9 mouse cellular contexts compared by ENCODE assay signal in the genomic region with DNA sequence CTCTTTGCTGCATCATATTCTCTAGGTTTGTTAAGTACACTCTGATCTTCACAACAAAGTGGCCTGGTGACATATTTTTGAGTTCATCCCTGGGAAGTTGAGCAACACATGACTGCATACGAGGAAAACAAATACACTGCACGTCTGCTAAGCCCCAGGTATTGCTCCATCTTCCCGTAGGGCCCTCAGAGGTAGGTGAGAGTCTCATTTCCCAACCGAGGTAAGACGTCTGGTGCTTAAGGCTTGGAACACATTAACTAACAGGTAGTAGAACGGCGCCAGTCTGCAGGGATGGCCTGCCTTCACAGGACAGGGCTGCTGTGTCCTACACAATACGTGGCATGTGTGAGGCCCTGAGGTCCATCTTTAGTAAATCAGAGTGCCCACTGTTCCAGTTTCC. TPM values are rescaled to one million over a fixed set of nuclear protein-coding genes. Genes with fewer than 3 reads are reported as not detected.
DNase-seq lines count a peak whose midpoint lies in the region; ATAC-seq and TF ChIP-seq lines count a peak whose summit lies in the region.
"Had no signal": no experiment of that assay in that cellular context is flagged by ENCODE, and none has a peak within 500 bp of the region (broad histone marks: within the 10 kb centered on the region; RNA-seq: fewer than 3 reads in every experiment).

No protein-coding gene starts in this region.

- no peak for DNase-seq in kidney, postnatal 4 days
- DNase-seq in fat pad, adult 2 months (ENCODE audit: extremely low read depth, low read depth, low spot score), result peak; percentile 98
- no peak for DNase-seq in limb, embryonic 14.5 days (ENCODE audit: low spot score)
- no peak for DNase-seq in adrenal gland, postnatal 4 days (ENCODE audit: low spot score in 2 of 2)
- DNase-seq in thymus, postnatal 36 days, result no peak
- no peak for DNase-seq in cerebellum, adult 9-10 months

- no peaks in the 10 kb centered on the region for H3K9me3 ChIP-seq in kidney, embryonic 15.5 days (replicated peaks)
- no peaks in the 10 kb centered on the region; the same call in 1 of the 2 replicates for H3K9me3 ChIP-seq in limb, embryonic 14.5 days (ENCODE audit: control insufficient read depth, low read length)

- H3K27me3 ChIP-seq in kidney, embryonic 15.5 days, result no peaks in the 10 kb centered on the region
- H3K27me3 ChIP-seq in limb, embryonic 14.5 days (ENCODE audit: control insufficient read depth, insufficient read depth, low read length), result no peaks in the 10 kb centered on the region

- WGBS in kidney, embryonic 15.5 days, result 92% methylated on average over 8 of the region's 8 CpGs
- WGBS in limb, embryonic 14.5 days, result 90% methylated on average over 8 of the region's 8 CpGs

- TF ChIP-seq POLR2A in limb, embryonic 14.5 days (IDR thresholded peaks at IDR 0.05; ENCODE audit: borderline replicate concordance, extremely low read depth, insufficient read depth, insufficient read length), result no peak

- peak overlapping the region; percentile 88; the same call in 1 of the 2 replicates for H3K27ac ChIP-seq in kidney, embryonic 15.5 days
- 0 out of 2 replicates have a peak overlapping the region, but pooled peaks have one; percentile 75 for H3K27ac ChIP-seq in limb, embryonic 14.5 days (replicated peaks; ENCODE audit: low read depth, low read length)

- H3K4me2 ChIP-seq in kidney, embryonic 15.5 days, result no peak overlapping the region
- no peak overlapping the region for H3K4me2 ChIP-seq in limb, embryonic 14.5 days (replicated peaks; ENCODE audit: low read depth, low read length, severe bottlenecking)

- H3K4me1 ChIP-seq in kidney, embryonic 15.5 days, result peaks cover 43% of the 10 kb centered on the region
- peaks cover 4% of the 10 kb centered on the region for H3K4me1 ChIP-seq in limb, embryonic 14.5 days (ENCODE audit: control insufficient read depth, insufficient read depth, low read length)

- H3K36me3 ChIP-seq in kidney, embryonic 15.5 days, result peaks cover 26% of the 10 kb centered on the region
- H3K36me3 ChIP-seq in limb, embryonic 14.5 days (ENCODE audit: control insufficient read depth, insufficient read depth, low read length), result peaks cover 22% of the 10 kb centered on the region

- no peak overlapping the region for H3K9ac ChIP-seq in kidney, embryonic 15.5 days
- H3K9ac ChIP-seq in limb, embryonic 14.5 days (ENCODE audit: low read depth, low read length, severe bottlenecking), result no peak overlapping the region

- no peak for ATAC-seq in kidney, embryonic 15.5 days (replicated peaks; ENCODE audit: low FRiP score)
- ATAC-seq in limb, embryonic 14.5 days (ENCODE audit: low FRiP score, low read depth), result no peak
- ATAC-seq in megakaryocyte, adult 5-6 weeks (ENCODE audit: poor library complexity, severe bottlenecking), result peak; percentile 28
- ATAC-seq: inflammation-experienced regulatory T-cells, adult 6 months had no signal

- no peak overlapping the region for H3K4me3 ChIP-seq in kidney, embryonic 15.5 days (replicated peaks)
- no peak overlapping the region for H3K4me3 ChIP-seq in limb, embryonic 14.5 days (replicated peaks; ENCODE audit: low read length)

RNA-seq across cellular contexts. Expression of gene Cox4i2, which starts 30.7 kb away (rescaled TPM):
- polyA plus RNA-seq in kidney, embryonic 15.5 days (2015; fragmentation: Nextera tagmentation; extraction: Ambion mirVana), result 16.4 and 20.9 TPM in 2 replicates
- 21.7 and 23.7 TPM in 2 replicates for polyA plus RNA-seq in limb, embryonic 14.5 days (2012; rRNA removed)
- polyA plus RNA-seq in limb, embryonic 14.5 days (2014; fragmentation: Nextera tagmentation; extraction: Ambion mirVana), result 33.6 and 34.7 TPM in 2 replicates
- 0.20 and 0.55 TPM in 2 replicates for total RNA-seq in megakaryocyte, adult 5-6 weeks (2015)
- total RNA-seq in megakaryocyte, adult 5-6 weeks (2017), result 0.41 TPM in 1 of 2 replicates, not detected in the other
- 1 to 10 TPM; 4.2 to 4.9 TPM for total RNA-seq in adrenal gland, postnatal 4 days (2021)
- polyA plus RNA-seq: inflammation-experienced regulatory T-cells, adult 6 months had no signal

RNA-seq across cellular contexts. Expression of gene Bcl2l1, which starts 46.9 kb away (rescaled TPM):
- 99.5 and 106 TPM in 2 replicates for polyA plus RNA-seq in kidney, embryonic 15.5 days (2015; fragmentation: Nextera tagmentation; extraction: Ambion mirVana)
- 46.8 and 54.3 TPM in 2 replicates for polyA plus RNA-seq in limb, embryonic 14.5 days (2012; rRNA removed)
- polyA plus RNA-seq in limb, embryonic 14.5 days (2014; fragmentation: Nextera tagmentation; extraction: Ambion mirVana), result 91.2 and 96.3 TPM in 2 replicates
- total RNA-seq in megakaryocyte, adult 5-6 weeks (2015), result 7.1 and 9.3 TPM in 2 replicates
- 9.3 and 12.8 TPM in 2 replicates for total RNA-seq in megakaryocyte, adult 5-6 weeks (2017)
- 10 to 100 TPM; 63.5 to 64.6 TPM for total RNA-seq in adrenal gland, postnatal 4 days (2021)

RNA-seq across cellular contexts. Expression of gene Id1, which starts 48.6 kb away (rescaled TPM):
- polyA plus RNA-seq in kidney, embryonic 15.5 days (2015; fragmentation: Nextera tagmentation; extraction: Ambion mirVana), result 133 and 143 TPM in 2 replicates
- 444 and 565 TPM in 2 replicates for polyA plus RNA-seq in limb, embryonic 14.5 days (2012; rRNA removed)
- polyA plus RNA-seq in limb, embryonic 14.5 days (2014; fragmentation: Nextera tagmentation; extraction: Ambion mirVana), result 184 and 198 TPM in 2 replicates
- 28.4 and 48.3 TPM in 2 replicates for total RNA-seq in megakaryocyte, adult 5-6 weeks (2015)
- 35.0 and 40.1 TPM in 2 replicates for total RNA-seq in megakaryocyte, adult 5-6 weeks (2017)
- total RNA-seq in adrenal gland, postnatal 4 days (2021), result 100 to 1,000 TPM; 103 to 129 TPM

Comparison
In these comparisons a context has a peak if more than half of its experiments do, and no peak if none do; other contexts are left out.
1. RNA of gene Bcl2l1, which starts 46.9 kb away (total RNA-seq): 63.5 to 64.6 TPM in adrenal gland, postnatal 4 days; 7.1 to 12.8 TPM in megakaryocyte, adult 5-6 weeks; every median in the first group is over 4 times any median in the second.